Mouse (Mus musculus) kidney, adult 2 months (tissue): Measurements from ENCODE around the gene Fhl3.

ENCODE experiments used
- CTCF ChIP-seq: fragments of 200-500 bp; conservative IDR thresholded peaks from 2 replicates; pipeline ENCODE4 v1.5.1; 2011; ENCODE audit warnings: low read depth, mild to moderate bottlenecking, control low read depth, low read length, moderate library complexity, mixed read lengths; ENCODE audit not compliant: insufficient read depth, insufficient read length
- POLR2A ChIP-seq: fragments of 200-500 bp; IDR thresholded peaks from one replicate; pipeline ENCODE4 v1.6.1; 2011; ENCODE audit warnings: low read depth, low read length, control low read depth

GRCm38 (mm10) chr4:124691455-124691854 is 9.0 kb upstream of the Fhl3 start:
- TF ChIP-seq CTCF (no peak), POLR2A (no peak)
